Mouse (Mus musculus): Measurements from ENCODE around the gene Spem1.

GRCm38 (mm10) chr11:69867335-69867734 lies 45.4 kb upstream of the Spem1 start:
- no peak for TF ChIP-seq CTCF (IDR thresholded peaks at IDR 0.05)
- no peak for TF ChIP-seq POLR2A (IDR thresholded peaks at IDR 0.05; ENCODE audit: insufficient read depth, low read depth, low read length)
- no peak for TF ChIP-seq EP300 (IDR thresholded peaks at IDR 0.05; ENCODE audit: insufficient read depth, low read depth, low read length)
